Mouse (Mus musculus): Measurements from ENCODE around the gene Rpl10a. TPM values are rescaled to one million over a fixed set of nuclear protein-coding genes. Genes with fewer than 3 reads are reported as not detected.

The Rpl10a gene
- 1,596 and 4,290 TPM in 2 replicates for polyA plus RNA-seq (2012; ENCODE audit: low replicate concordance)

GRCm38 (mm10) chr17:28328366-28328928 is at the start of gene Rpl10a:
TSS of gene Rpl10a (plus strand) at chr17:28328471.

GRCm38 (mm10) chr17:28313212-28313879 is 14.9 kb upstream of the Rpl10a start, which contains the start of gene Fance:
TSS of gene Fance (plus strand) at chr17:28313519.

GRCm38 (mm10) chr17:28350466-28351352 is 22.4 kb downstream of the Rpl10a start, which contains the start of gene Tead3:
TSS of gene Tead3 (minus strand) at chr17:28350817.

GRCm38 (mm10) chr17:28365122-28365521 is 36.9 kb downstream of the Rpl10a start, which contains the start of gene Tulp1:
TSS of gene Tulp1 (minus strand) at chr17:28365222.

Other genes with a start within 250 kb of the Rpl10a start
- gene Tcp11, start 247.8 kb upstream of the Rpl10a start, polyA plus RNA-seq (2012; ENCODE audit: low replicate concordance): 2.2 and 4.5 TPM in 2 replicates
- 0.15 and 0.20 TPM in 2 replicates for gene Scube3, start 186.3 kb upstream of the Rpl10a start, polyA plus RNA-seq (2012; ENCODE audit: low replicate concordance)
- 25.1 and 68.8 TPM in 2 replicates for gene Zfp523, start 151.3 kb upstream of the Rpl10a start, polyA plus RNA-seq (2012; ENCODE audit: low replicate concordance)
- gene Def6, start 120.7 kb upstream of the Rpl10a start, polyA plus RNA-seq (2012; ENCODE audit: low replicate concordance): 145 and 319 TPM in 2 replicates
- gene Ppard, start 95.8 kb upstream of the Rpl10a start, polyA plus RNA-seq (2012; ENCODE audit: low replicate concordance): 37.1 and 71.8 TPM in 2 replicates
- 40.1 and 48.3 TPM in 2 replicates for gene Fance, start 15.0 kb upstream of the Rpl10a start, polyA plus RNA-seq (2012; ENCODE audit: low replicate concordance)
- 0.22 TPM in 2 replicates for gene Tead3, start 22.3 kb downstream of the Rpl10a start, polyA plus RNA-seq (2012; ENCODE audit: low replicate concordance)
- gene Tulp1, start 36.8 kb downstream of the Rpl10a start, polyA plus RNA-seq (2012; ENCODE audit: low replicate concordance): not detected in 2 replicates
- 13.8 and 14.3 TPM in 2 replicates for gene Fkbp5, start 189.1 kb downstream of the Rpl10a start, polyA plus RNA-seq (2012; ENCODE audit: low replicate concordance)
- 0.20 and 0.51 TPM in 2 replicates for gene Armc12, start 202.3 kb downstream of the Rpl10a start, polyA plus RNA-seq (2012; ENCODE audit: low replicate concordance)
- not detected in 2 replicates for gene Clpsl2, start 220.9 kb downstream of the Rpl10a start, polyA plus RNA-seq (2012; ENCODE audit: low replicate concordance)
- 0.53 and 5.3 TPM in 2 replicates for gene Clps, start 232.3 kb downstream of the Rpl10a start, polyA plus RNA-seq (2012; ENCODE audit: low replicate concordance)
- not detected in 2 replicates for gene Lhfpl5, start 247.2 kb downstream of the Rpl10a start, polyA plus RNA-seq (2012; ENCODE audit: low replicate concordance)